Mouse (Mus musculus) layer of hippocampus, adult 2 months (tissue): Measurements from ENCODE around the gene Wars. TPM values are rescaled to one million over a fixed set of nuclear protein-coding genes. Genes with fewer than 3 reads are reported as not detected.

ENCODE experiments used
- DNase-seq, 2 experiments: peaks; one replicate each; pipeline ENCODE4 v3.0.0; 2022; ENCODE audit warnings: low spot score in 2 of 2
- H3K27ac ChIP-seq: fragments of 200-600 bp; 2 replicates; pipeline ENCODE4 v1.8.1; 2022
- H3K4me3 ChIP-seq: fragments of 200-600 bp; 2 replicates; pipeline ENCODE4 v1.8.1; 2022; ENCODE audit warnings: mild to moderate bottlenecking
- CTCF ChIP-seq: fragments of 200-600 bp; conservative IDR thresholded peaks from 2 replicates; pipeline ENCODE4 v1.8.1; 2022; ENCODE audit warnings: antibody characterized with exemption, mild to moderate bottlenecking, moderate library complexity
- long read RNA-seq, 2 experiments: library from polyadenylated mRNA; stranded (forward); transcript quantifications; one replicate each; pipeline ENCODE4 v2.0.0; 2021; ENCODE audit warnings: borderline mapping rate in 2 of 2
- total RNA-seq, 2 experiments: library from RNA; stranded (reverse); gene quantifications; 2 replicates each; pipeline ENCODE4 v1.2.3; 2021

The Wars gene
- 10 to 100 TPM; 82.0 to 86.2 TPM for total RNA-seq
- long read RNA-seq, experiment 1, transcript Wars-201 (10 exons, 2,831 nt), result major isoform, 111 of 129 reads
- long read RNA-seq, experiment 1, partial matches to known transcripts, result 6 of 129 reads
- long read RNA-seq, experiment 1, other reads (novel, unspliced or antisense), result 11 of 129 reads
- long read RNA-seq, experiment 2, transcript Wars-201 (10 exons, 2,831 nt), result major isoform, 164 of 188 reads
- long read RNA-seq, experiment 2, partial matches to known transcripts, result 9 of 188 reads
- long read RNA-seq, experiment 2, other reads (novel, unspliced or antisense), result 15 of 188 reads

DNA sequence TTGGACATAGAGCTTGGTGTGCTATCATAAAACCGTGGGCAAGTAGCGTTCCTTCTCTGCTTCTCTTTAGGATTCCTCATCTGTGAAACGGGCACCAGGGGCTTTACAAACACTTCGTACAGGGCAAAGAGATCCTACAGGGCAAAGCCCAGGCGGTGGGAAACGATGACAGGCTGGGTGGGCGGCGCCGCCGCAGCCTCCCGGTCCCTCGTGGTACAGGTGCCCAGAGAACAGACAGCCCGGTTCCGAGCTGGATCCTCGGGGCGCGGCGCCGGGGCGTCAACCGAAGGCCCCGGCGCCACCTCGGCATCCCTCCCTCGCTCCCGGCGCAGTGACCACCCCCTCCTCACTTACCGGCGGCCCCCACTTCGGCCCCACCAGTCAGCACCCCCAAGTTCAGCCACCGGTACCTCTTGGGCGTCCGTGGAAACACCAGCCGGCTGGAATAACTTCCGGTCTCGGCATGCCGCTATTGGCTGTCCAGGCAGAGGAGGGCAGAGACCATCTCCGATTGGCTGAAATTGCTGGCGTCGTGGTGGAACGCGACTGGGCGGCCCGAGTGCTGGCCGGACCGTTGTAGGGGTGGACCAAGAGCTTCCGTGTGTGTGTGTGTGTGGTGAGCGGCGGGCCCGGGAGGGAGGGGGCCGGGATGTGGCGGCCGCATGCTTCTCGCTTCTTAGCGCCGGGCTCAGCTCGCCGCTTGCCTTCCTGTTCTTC lies at the start of gene Wars:
Wars (minus strand) TSS at position 460 of the 717 bp plus-strand sequence.
- TF ChIP-seq CTCF, result no peak
- DNase-seq, result peak; percentile 95 to 96
- peak within 1 kb of the TSS; percentile 73 for H3K4me3 ChIP-seq
- H3K27ac ChIP-seq, result peak within 1 kb of the TSS; percentile 83

GRCm38 (mm10) chr12:108942203-108942923 lies 48.4 kb upstream of the Wars start:
- peak; percentile 59 for TF ChIP-seq CTCF
- no peak overlapping the region for H3K4me3 ChIP-seq
- DNase-seq, result no peak
- H3K27ac ChIP-seq, result no peak overlapping the region

DNA sequence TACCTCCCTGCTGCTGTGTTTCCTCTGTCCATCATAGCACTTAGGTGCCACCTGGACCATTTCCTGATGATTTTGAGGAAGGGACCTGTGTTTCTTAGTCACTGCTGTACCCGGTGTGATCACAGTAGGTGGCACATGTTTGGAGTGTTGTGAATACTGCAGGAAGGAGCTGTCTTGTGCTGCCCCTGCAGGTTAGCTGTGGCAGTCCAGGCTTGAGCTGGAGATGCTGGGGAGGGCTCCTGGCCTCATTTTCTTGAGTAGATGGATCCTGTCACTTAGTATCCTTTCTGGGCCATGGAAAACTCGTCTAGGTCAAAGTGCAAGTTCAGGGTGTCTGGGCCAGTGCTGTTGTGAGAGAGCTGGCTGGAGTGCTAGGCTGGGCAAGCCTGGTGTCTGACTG lies 47.3 kb upstream of the Wars start:
- no peak for DNase-seq
- TF ChIP-seq CTCF, result peak; percentile 51

DNA sequence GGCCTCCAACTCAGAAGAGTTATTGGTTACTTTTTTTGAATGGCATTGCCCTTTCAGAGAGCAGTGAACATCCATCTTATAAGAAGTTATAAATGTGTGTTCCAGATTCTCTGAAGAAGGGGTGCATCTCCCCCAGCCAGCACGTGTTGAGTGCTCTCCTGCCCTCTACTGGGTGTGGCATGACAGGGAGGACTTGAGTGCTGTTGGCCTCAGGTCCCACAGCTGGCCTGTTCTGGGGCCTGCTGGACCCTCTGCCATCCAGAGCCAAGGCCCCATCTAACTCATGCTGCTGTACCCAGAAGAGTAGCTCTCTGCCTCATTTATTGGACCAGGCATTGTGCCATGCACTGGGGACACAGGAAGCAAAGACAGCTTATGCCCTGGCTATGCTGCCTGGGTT lies 46.3 kb upstream of the Wars start:
- DNase-seq, result no peak
- no peak for TF ChIP-seq CTCF
- Histone ChIP-seq H3K27ac (no peak overlapping the region), H3K4me3 (no peak overlapping the region)

More for the DNA sequence above, 47.3 kb upstream of the Wars start:
- H3K4me3 ChIP-seq, result no peak overlapping the region
- no peak overlapping the region for H3K27ac ChIP-seq

DNA sequence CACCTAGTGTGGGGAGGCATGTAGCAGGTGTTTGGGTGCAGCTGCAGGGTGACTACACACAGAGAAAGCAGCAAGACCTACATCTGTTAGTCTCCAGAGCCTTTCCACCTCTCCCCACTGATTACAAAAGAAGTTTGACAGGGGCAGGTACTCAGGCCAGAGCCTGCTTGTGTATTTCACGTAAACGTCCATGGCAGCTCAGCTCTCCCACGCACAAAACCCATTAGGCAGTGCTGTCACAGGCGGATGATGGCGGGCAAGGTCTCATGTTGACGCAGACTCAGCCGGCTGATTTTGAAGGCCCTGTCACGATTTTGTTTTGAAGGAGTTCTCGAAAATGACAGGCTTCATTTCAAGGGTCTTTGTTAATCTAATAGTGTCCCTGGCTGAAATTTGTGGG lies 45.3 kb upstream of the Wars start:
- DNase-seq, result no peak
- H3K4me3 ChIP-seq, result no peak overlapping the region
- H3K27ac ChIP-seq, result no peak overlapping the region
- TF ChIP-seq CTCF, result no peak

- TF ChIP-seq CTCF, result no peak
- Histone ChIP-seq H3K27ac (no peak overlapping the region), H3K4me3 (no peak overlapping the region)
- no peak for DNase-seq
Observed at GRCm38 (mm10) chr12:108938844-108939243, 44.9 kb upstream of the Wars start.

DNA sequence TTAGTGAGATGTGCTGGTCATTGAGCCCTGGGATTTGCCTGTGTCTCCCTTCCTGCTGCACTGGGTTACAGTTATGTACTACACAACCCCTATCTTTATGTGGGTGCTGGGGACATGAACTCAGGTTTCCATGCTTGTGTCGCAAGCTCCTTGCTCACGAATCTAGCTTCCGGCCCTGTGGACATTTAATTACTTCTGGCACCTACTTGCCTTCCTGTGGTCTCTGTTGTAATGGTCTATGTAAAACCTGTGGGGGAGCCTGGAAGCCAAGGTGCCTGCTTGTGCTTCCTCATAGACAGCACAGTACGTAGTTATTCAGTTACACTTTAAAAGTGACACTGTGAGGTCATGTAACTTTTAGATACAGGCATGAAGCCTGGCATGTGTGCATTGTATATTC lies 43.5 kb upstream of the Wars start:
- no peak for TF ChIP-seq CTCF
- no peak for DNase-seq
- H3K27ac ChIP-seq, result no peak overlapping the region
- no peak overlapping the region for H3K4me3 ChIP-seq

DNA sequence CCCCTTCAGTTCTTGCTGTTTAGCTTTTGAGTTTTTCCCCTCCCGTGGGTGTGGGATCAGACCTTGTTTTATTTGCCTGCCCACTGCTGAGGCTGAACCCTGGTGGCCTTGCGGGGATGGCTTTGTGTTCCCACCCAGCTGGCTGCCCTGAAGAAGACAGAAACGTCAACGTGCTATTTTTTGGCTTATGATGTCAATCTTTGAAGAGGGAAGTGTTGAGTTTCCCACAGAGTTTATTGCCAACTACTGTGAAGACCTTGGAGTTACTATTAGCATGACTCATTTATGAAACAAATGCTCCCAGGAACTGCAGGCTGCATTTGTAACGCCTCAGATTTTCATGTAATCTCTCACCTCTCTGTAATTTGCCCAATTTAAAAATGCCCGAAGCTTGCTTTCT lies 42.9 kb upstream of the Wars start:
- no peak for TF ChIP-seq CTCF
- H3K4me3 ChIP-seq, result no peak overlapping the region
- no peak for DNase-seq
- H3K27ac ChIP-seq, result no peak overlapping the region

DNA sequence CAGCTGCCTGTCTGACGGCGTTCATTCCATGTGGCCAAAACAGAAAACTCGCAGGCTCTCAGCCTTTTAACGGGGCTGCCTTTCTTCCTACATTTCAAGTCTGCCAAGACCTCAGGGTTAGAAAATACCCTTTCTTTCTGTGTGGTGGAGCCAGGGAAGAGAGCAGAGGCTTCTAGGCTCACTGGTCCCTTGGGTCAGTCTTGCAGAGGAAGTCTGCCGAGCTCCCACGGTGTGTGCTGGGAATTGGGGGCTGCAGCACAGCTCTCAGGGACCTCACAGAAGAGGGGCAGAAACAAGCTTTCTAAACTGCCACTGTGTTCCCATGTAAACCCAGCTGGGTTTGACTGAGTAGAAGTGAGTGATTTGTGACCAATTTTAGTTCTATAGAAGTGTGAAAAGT lies 40.3 kb upstream of the Wars start:
- Histone ChIP-seq H3K4me3 (no peak overlapping the region), H3K27ac (peak overlapping the region; percentile 14; the same call in 1 of the 2 replicates)
- no peak for TF ChIP-seq CTCF
- no peak for DNase-seq

GRCm38 (mm10) chr12:108932113-108932512 lies 38.1 kb upstream of the Wars start:
- DNase-seq, result no peak
- no peak for TF ChIP-seq CTCF
- no peak overlapping the region for H3K4me3 ChIP-seq
- H3K27ac ChIP-seq, result no peak overlapping the region

DNA sequence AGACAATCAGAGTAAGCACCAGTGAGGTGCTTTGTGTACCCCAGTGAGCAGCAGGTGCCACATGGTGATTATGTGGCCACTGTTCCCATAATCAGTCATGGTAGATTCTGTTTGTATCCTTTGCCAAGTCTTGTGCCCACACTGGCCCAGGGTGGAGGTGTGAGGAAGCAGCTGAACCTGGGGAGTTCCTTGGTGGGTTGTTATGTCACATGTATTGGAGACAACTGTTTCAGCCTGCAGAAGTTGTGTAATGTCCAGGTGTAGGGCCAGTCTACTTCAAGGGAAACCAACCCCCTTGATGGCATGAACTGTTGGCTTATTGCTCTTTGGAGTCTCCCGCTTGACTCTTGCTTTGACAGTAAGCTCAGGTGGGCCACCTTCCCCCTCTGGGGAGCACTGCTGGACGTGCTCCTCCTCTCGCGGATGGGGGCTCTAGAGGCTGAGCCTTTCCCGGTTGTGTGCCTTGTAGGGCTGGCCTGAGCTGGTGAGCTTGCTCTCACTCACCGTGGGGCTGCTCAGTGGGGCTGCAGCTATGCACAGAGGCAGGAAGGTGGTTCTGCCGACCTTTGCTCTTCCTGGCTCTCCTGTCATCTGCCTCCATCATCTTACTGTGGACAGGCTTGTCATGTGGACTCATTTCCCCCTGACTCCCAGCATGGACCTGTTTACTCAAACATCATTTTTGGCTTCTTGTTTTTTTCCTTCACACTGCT lies 37.5 kb upstream of the Wars start:
- Histone ChIP-seq H3K4me3 (no peak overlapping the region), H3K27ac (no peak overlapping the region)
- no peak for TF ChIP-seq CTCF
- DNase-seq, result no peak

DNA sequence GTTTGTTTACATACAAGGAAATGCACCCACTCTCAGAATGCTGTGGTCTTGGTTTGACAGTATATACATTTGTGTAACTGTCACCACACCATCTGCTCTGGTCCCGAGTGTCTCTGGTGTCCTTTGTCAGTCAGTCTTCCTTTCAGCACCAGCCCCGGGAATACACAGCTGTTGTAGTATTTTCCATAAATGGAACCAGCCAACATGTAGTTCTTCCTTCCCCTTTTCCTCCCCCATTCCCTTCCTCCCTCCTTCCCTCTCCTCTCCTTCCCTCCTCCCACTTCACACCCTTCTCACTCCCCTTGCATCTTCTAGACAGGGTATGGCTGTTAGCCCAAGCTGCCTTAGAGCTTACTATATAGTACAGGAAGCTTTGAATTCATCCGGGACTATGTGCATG lies 35.5 kb upstream of the Wars start:
- Histone ChIP-seq H3K27ac (no peak overlapping the region), H3K4me3 (no peak overlapping the region)

GRCm38 (mm10) chr12:108928249-108928648 lies 34.3 kb upstream of the Wars start:
- Histone ChIP-seq H3K4me3 (no peak overlapping the region), H3K27ac (no peak overlapping the region)
- DNase-seq, result no peak
- TF ChIP-seq CTCF, result no peak

More for the DNA sequence above, 35.5 kb upstream of the Wars start:
- TF ChIP-seq CTCF, result no peak
- no peak for DNase-seq
